Mouse (Mus musculus) lung, postnatal 0 days (tissue): ENCODE data around the gene Tmem39b. TPM values are rescaled to one million over a fixed set of nuclear protein-coding genes. Genes with fewer than 3 reads are reported as not detected.
A peak's percentile ranks its signal among the peaks of the same experiment; 100 is the strongest.

ENCODE experiments used
- ATAC-seq: fragments of 200-750 bp; cut with Nextera tagmentation; 2 replicates; pipeline ENCODE4 v1.8.0; 2017; ENCODE audit warnings: moderate library complexity
- DNase-seq: peaks from one replicate; pipeline ENCODE4 v3.0.0-alpha.2; 2016; ENCODE audit warnings: low spot score
- H3K27ac ChIP-seq: fragments of 300-500 bp; sonication (generic); 2 replicates; pipeline ENCODE4 v1.5.1; 2014; ENCODE audit warnings: antibody characterized with exemption, mild to moderate bottlenecking, low read length, mixed read lengths
- H3K27me3 ChIP-seq: fragments of 300-500 bp; sonication (generic); replicated peaks from 2 replicates; pipeline ENCODE4 v1.6.1; 2014; ENCODE audit warnings: low read length, mixed read lengths; ENCODE audit not compliant: insufficient read depth
- H3K36me3 ChIP-seq: fragments of 300-500 bp; sonication (generic); 2 replicates; pipeline ENCODE4 v1.6.1; 2014; ENCODE audit warnings: low read length, mixed read lengths; ENCODE audit not compliant: insufficient read depth
- H3K4me1 ChIP-seq: fragments of 300-500 bp; sonication (generic); 2 replicates; pipeline ENCODE4 v1.6.1; 2014; ENCODE audit warnings: antibody characterized with exemption, low read depth, low read length, mixed read lengths; ENCODE audit not compliant: insufficient read depth
- H3K4me2 ChIP-seq: fragments of 300-500 bp; sonication (generic); replicated peaks from 2 replicates; pipeline ENCODE4 v1.6.1; 2014; ENCODE audit warnings: low read depth, mild to moderate bottlenecking, low read length, moderate library complexity, mixed read lengths
- H3K4me3 ChIP-seq: fragments of 300-500 bp; sonication (generic); 2 replicates; pipeline ENCODE4 v1.5.1; 2014; ENCODE audit warnings: low read depth, low read length
- H3K9ac ChIP-seq: fragments of 300-500 bp; sonication (generic); replicated peaks from 2 replicates; pipeline ENCODE4 v1.6.1; 2014; ENCODE audit warnings: low read depth, mild to moderate bottlenecking
- H3K9me3 ChIP-seq: fragments of 300-500 bp; sonication (generic); 2 replicates; pipeline ENCODE4 v1.6.1; 2016; ENCODE audit warnings: low read length, mixed read lengths
- CTCF ChIP-seq: IDR thresholded peaks from 2 replicates; pipeline ENCODE4 v1.5.1; 2016; ENCODE audit warnings: antibody characterized with exemption, mild to moderate bottlenecking
- EP300 ChIP-seq: IDR thresholded peaks from 2 replicates; pipeline ENCODE4 v1.6.1; 2016; ENCODE audit warnings: antibody characterized with exemption, mild to moderate bottlenecking, control low read depth
- WGBS: fragments of 180-500 bp; shearing (Covaris S2); extraction: QIAGEN DNeasy Blood & Tissue Kit; methylation state at CpG from one replicate; pipeline ENCODE4 v1.1.7; 2014; 5-methylcytosine and 5-hydroxymethylcytosine counted together
- polyA plus RNA-seq: library from polyadenylated mRNA; unstranded; fragments of >200 nt; fragmentation: Nextera tagmentation; extraction: Ambion mirVana; gene quantifications from 2 replicates; pipeline ENCODE4 v1.2.1, GENCODE M21; 2015

The Tmem39b gene
- polyA plus RNA-seq, 1 experiment from 2014 or later = 5.5 TPM

- 76% methylated on average over 1 of the region's 1 CpGs for WGBS
- H3K4me1 ChIP-seq = no peaks in the 10 kb centered on the region
Observed at GRCm38 (mm10) chr4:129648656-129649055, 48.0 kb downstream of the Tmem39b start.

GRCm38 (mm10) chr4:129645204-129645603, 51.4 kb downstream of the Tmem39b start:
- Histone ChIP-seq H3K36me3 (peaks cover 40% of the 10 kb centered on the region), H3K4me3 (no peak overlapping the region), H3K9ac (no peak overlapping the region), H3K27me3 (no peaks in the 10 kb centered on the region), H3K4me2 (no peak overlapping the region), H3K4me1 (no peaks in the 10 kb centered on the region), H3K9me3 (no peaks in the 10 kb centered on the region), H3K27ac (no peak overlapping the region)
- no peak for ATAC-seq
- 88% methylated on average over 6 of the region's 6 CpGs for WGBS
- TF ChIP-seq EP300 = no peak
- DNase-seq = no peak

More at GRCm38 (mm10) chr4:129648656-129649055, 48.0 kb downstream of the Tmem39b start:
- H3K27ac ChIP-seq = no peak overlapping the region
- H3K9me3 ChIP-seq = no peaks in the 10 kb centered on the region
- DNase-seq = no peak
- peaks cover 63% of the 10 kb centered on the region for H3K36me3 ChIP-seq
- H3K4me3 ChIP-seq = no peak overlapping the region
- ATAC-seq = no peak
- no peak overlapping the region for H3K4me2 ChIP-seq
- TF ChIP-seq CTCF (no peak), EP300 (no peak)
- H3K9ac ChIP-seq = no peak overlapping the region
- H3K27me3 ChIP-seq = no peaks in the 10 kb centered on the region

- Histone ChIP-seq H3K27me3 (no peaks in the 10 kb centered on the region), H3K4me1 (peaks cover 16% of the 10 kb centered on the region), H3K9ac (no peak overlapping the region), H3K4me2 (no peak overlapping the region), H3K4me3 (no peak overlapping the region), H3K27ac (no peak overlapping the region; the same call in 1 of the 2 replicates), H3K36me3 (peaks cover 9% of the 10 kb centered on the region; the same call in 1 of the 2 replicates), H3K9me3 (no peaks in the 10 kb centered on the region)
- TF ChIP-seq CTCF = no peak
- TF ChIP-seq EP300 = no peak
- no peak for ATAC-seq
- DNase-seq = peak; percentile 62
- 38% methylated on average over 5 of the region's 5 CpGs for WGBS
Observed at GRCm38 (mm10) chr4:129641756-129642155, 54.9 kb downstream of the Tmem39b start.

- Histone ChIP-seq H3K27ac (peak within 1 kb of the TSS; percentile 94), H3K4me1 (peaks cover 16% of the 10 kb centered on the region), H3K36me3 (peaks cover 6% of the 10 kb centered on the region; the same call in 1 of the 2 replicates), H3K9me3 (no peaks in the 10 kb centered on the region), H3K9ac (peak within 1 kb of the TSS; percentile 48), H3K27me3 (no peaks in the 10 kb centered on the region), H3K4me3 (peak within 1 kb of the TSS; percentile 54), H3K4me2 (peak within 1 kb of the TSS; percentile 66)
- ATAC-seq (peak; percentile 95), DNase-seq (peak; percentile 99)
- TF ChIP-seq CTCF = 0 out of 2 replicates have a peak, but pooled peaks have one; percentile 19
- peak; percentile 52; the same call in 1 of the 2 replicates for TF ChIP-seq EP300
- under 1% methylated on average over 52 of the region's 60 CpGs for WGBS
Observed at GRCm38 (mm10) chr4:129640638-129641467, 55.8 kb downstream of the Tmem39b start, which contains the start of gene Txlna. Gene Txlna, minus strand, starts transcription at chr4:129641065.

GRCm38 (mm10) chr4:129640101-129640637, 56.5 kb downstream of the Tmem39b start:
- H3K27me3 ChIP-seq = no peaks in the 10 kb centered on the region
- H3K9ac ChIP-seq = peak overlapping the region; percentile 48
- H3K4me1 ChIP-seq = peaks cover 16% of the 10 kb centered on the region
- 0 out of 2 replicates have a peak, but pooled peaks cover 3% of the 10 kb centered on the region for H3K36me3 ChIP-seq
- TF ChIP-seq EP300 (no peak), CTCF (no peak)
- peak overlapping the region; percentile 94 for H3K27ac ChIP-seq
- no peaks in the 10 kb centered on the region for H3K9me3 ChIP-seq
- H3K4me3 ChIP-seq = peak overlapping the region; percentile 54
- ATAC-seq (peak; percentile 18; the same call in 1 of the 2 replicates), DNase-seq (peak; percentile 64)
- H3K4me2 ChIP-seq = peak overlapping the region; percentile 66
- WGBS = 0% methylated on average over 17 of the region's 17 CpGs

- WGBS = 71% methylated on average over 15 of the region's 15 CpGs
- DNase-seq (no peak), ATAC-seq (no peak)
- H3K4me2 ChIP-seq = peak overlapping the region; percentile 66
- H3K4me1 ChIP-seq = peaks cover 16% of the 10 kb centered on the region
- 0 out of 2 replicates have a peak overlapping the region, but pooled peaks have one; percentile 94 for H3K27ac ChIP-seq
- no peaks in the 10 kb centered on the region for H3K36me3 ChIP-seq
- no peaks in the 10 kb centered on the region for H3K9me3 ChIP-seq
- H3K4me3 ChIP-seq = no peak overlapping the region
- 0 out of 2 replicates have a peak overlapping the region, but pooled peaks have one; percentile 48 for H3K9ac ChIP-seq
- H3K27me3 ChIP-seq = no peaks in the 10 kb centered on the region
- TF ChIP-seq EP300 (no peak), CTCF (no peak)
Observed at GRCm38 (mm10) chr4:129639221-129639620, 57.4 kb downstream of the Tmem39b start.
